Mouse (Mus musculus) embryonic fibroblast, embryonic 13.5 days (primary cell): Measurements from ENCODE around the gene Bcl3.

Source experiments
- CTCF ChIP-seq: IDR thresholded peaks from 2 replicates; pipeline ENCODE4 v1.5.1; 2011; ENCODE audit warnings: mild to moderate bottlenecking, control low read depth, low read length, moderate library complexity, borderline replicate concordance; ENCODE audit not compliant: insufficient read depth
- POLR2A ChIP-seq: IDR thresholded peaks from 2 replicates; pipeline ENCODE4 v1.6.1; 2011; ENCODE audit warnings: low read depth, mild to moderate bottlenecking, control low read depth, low read length, moderate library complexity

DNA sequence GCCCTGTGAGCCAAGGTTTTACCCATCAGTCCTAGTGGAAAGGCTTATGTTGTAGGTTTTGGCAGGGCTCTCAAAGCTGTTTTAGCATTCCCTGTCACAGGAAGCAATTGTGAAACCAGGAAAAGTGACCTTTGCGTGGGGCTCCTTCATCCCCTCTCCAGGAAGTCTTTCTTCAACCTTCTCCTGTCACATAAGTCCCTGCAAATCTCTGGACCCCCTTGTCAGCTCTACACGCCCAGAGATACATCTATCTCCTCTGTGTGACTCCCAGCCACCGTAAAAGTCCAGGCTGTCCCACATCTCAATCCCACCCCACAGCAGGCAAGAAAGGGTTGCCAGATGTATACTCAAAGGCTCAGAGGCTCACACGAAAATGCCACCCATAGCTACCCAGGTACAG, 50.9 kb downstream of the Bcl3 start:
- TF ChIP-seq CTCF (no peak), POLR2A (no peak)
